Mouse (Mus musculus): ENCODE measurements around the gene Ocm. TPM values are rescaled to one million over a fixed set of nuclear protein-coding genes. Genes with fewer than 3 reads are reported as not detected.
"Not testable (repeated sequence)": the region's sequence is repeated elsewhere in the genome, so short reads cannot be mapped to it uniquely, and the experiment has no call there.

Gene Ocm
- polyA plus RNA-seq, 1 experiment, result not detected

DNA sequence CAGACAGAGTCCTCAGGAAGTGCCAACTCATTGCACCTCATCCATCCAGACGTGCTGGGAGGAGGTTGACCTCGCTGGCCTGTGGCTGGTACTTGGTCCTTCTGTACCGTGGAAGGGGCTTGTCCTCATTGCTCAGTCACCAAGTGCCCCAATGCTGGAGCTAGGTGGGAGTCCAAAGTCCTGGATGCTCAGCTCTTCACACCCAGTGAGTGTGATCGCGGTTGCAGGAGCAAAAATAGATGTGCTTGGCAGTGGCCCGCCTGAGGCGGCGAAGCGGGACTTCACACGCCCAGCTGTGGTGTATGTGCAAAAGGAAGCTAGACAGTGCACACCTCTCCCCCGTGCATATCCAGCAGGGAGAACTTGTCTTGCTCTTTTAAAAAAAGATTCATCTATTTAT is 16.7 kb upstream of the Ocm start:
- TF ChIP-seq POLR2A (IDR thresholded peaks at IDR 0.05; ENCODE audit: borderline replicate concordance, low read depth, low read length) (no peak), CTCF (IDR thresholded peaks at IDR 0.05; ENCODE audit: low read depth, low read length) (no peak)
- Histone ChIP-seq H3K27ac (ENCODE audit: insufficient read depth, low read depth, low read length) (no peak overlapping the region), H3K4me3 (ENCODE audit: insufficient read depth, low read length) (no peak overlapping the region), H3K4me1 (ENCODE audit: control insufficient read depth, insufficient read depth, low read length) (no peaks in the 10 kb centered on the region)

DNA sequence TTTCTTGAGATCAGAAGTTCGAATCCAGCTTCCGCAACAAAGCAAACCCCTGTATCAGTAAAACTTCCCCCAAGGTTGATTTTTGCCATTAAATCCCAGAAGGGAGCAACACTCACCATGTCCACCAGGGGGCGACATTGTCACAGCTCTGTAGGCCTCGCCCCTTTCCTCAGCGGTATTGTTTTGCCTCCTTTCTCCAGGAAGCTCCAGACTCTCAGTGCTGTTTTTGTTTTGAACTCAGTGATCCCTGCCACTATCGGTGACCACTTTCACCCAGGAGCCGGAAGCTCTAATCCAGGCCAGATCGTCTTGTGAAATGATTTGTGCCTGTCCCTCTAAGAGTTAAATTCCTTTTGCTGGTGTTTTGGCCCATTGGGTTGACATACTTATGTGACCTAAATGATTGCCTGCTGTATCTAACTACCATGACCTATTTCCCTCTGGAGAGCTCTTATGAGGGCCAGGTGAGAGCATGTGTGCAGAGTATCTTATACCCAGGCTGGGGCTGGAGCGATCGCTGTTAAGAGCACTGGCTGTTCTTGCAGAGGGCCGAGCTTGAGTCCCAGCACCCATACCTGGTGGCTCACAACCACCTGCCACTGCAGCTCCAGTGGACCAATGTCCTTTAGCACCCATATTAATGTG is 14.4 kb upstream of the Ocm start:
- no peak overlapping the region for H3K4me3 ChIP-seq (ENCODE audit: insufficient read depth, low read length)

DNA sequence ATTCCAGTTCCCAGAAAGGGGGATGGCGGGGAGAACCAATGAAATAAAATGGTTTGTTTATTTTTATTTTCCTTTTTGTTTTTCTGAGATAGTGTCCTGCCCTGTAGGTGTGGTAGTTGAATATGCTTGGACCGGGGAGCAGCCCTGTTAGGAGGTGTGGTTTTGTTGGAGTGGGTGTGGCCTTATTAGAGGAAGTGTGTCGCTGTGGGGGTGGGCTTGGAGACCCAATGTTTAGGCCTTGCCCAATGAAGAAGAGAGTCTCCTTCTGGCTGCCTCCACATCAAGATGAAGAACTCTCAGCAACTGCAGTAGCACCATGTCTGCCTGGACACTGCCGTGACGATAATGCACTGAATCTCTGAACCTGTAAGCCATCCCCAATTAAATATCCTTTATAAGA is 13.4 kb upstream of the Ocm start:
- H3K27ac ChIP-seq (ENCODE audit: insufficient read depth, low read depth, low read length), result no peak overlapping the region
- H3K4me3 ChIP-seq (ENCODE audit: insufficient read depth, low read length), result no peak overlapping the region
- H3K4me1 ChIP-seq (ENCODE audit: control insufficient read depth, insufficient read depth, low read length), result no peaks in the 10 kb centered on the region
- no peak for TF ChIP-seq POLR2A (IDR thresholded peaks at IDR 0.05; ENCODE audit: borderline replicate concordance, low read depth, low read length)
- no peak for TF ChIP-seq CTCF (IDR thresholded peaks at IDR 0.05; ENCODE audit: low read depth, low read length)

More for the DNA sequence above, 14.4 kb upstream of the Ocm start:
- H3K4me1 ChIP-seq (ENCODE audit: control insufficient read depth, insufficient read depth, low read length), result no peaks in the 10 kb centered on the region
- no peak overlapping the region for H3K27ac ChIP-seq (ENCODE audit: insufficient read depth, low read depth, low read length)
- peak; percentile 87 for TF ChIP-seq CTCF (IDR thresholded peaks at IDR 0.05; ENCODE audit: low read depth, low read length)
- TF ChIP-seq POLR2A (IDR thresholded peaks at IDR 0.05; ENCODE audit: borderline replicate concordance, low read depth, low read length), result no peak

DNA sequence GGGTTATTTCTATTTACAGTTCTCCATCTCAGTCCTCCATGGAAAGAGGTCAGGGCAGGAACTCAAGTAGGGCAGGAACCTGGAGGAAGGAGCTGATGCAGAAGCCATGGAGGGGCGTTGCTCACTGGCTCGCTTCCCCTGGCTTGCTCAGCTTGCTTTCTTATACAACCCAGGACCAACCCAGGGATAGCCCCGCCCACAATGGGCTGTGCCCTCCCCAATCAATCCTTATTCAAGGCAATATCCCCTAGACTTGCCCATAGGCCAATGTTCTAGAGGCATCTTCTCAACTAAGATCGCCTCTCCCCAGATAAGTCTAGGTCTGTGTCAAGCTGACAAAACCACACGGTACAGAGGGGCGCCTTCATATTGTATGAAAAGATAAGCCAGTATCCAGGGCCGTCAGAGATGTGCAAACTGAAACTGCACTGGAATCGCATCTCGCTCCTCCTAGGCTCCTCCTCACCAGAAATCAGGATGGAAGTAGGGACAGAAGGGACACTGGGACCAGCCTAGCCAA is 12.7 kb upstream of the Ocm start:
- H3K4me3 ChIP-seq (ENCODE audit: insufficient read depth, low read length), result no peak overlapping the region
- TF ChIP-seq POLR2A (IDR thresholded peaks at IDR 0.05; ENCODE audit: borderline replicate concordance, low read depth, low read length), result no peak
- TF ChIP-seq CTCF (IDR thresholded peaks at IDR 0.05; ENCODE audit: low read depth, low read length), result no peak
- no peak overlapping the region for H3K27ac ChIP-seq (ENCODE audit: insufficient read depth, low read depth, low read length)
- no peaks in the 10 kb centered on the region for H3K4me1 ChIP-seq (ENCODE audit: control insufficient read depth, insufficient read depth, low read length)

DNA sequence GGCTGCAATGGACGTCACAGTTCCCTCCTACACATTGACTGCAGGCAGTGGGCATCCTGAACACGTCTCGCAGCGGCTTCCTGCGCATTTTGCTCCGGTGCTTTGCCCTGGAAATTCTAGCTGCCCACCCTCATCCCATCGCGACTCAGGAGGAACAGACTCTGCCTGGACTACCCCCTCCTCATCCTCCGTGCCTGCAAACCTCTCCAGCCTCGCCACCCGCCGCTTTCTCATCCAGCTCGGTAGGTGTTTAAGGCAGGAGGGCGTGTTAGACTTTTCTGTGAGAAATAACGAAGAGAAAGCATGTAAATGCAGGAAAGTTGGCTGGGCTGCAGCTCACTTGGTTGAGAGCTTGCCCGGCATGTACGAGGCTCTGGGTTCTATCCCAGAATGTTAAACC is 10.5 kb upstream of the Ocm start:
- no peak overlapping the region for H3K4me3 ChIP-seq (ENCODE audit: insufficient read depth, low read length)
- H3K27ac ChIP-seq (ENCODE audit: insufficient read depth, low read depth, low read length), result no peak overlapping the region
- no peak for TF ChIP-seq POLR2A (IDR thresholded peaks at IDR 0.05; ENCODE audit: borderline replicate concordance, low read depth, low read length)
- no peak for TF ChIP-seq CTCF (IDR thresholded peaks at IDR 0.05; ENCODE audit: low read depth, low read length)
- no peaks in the 10 kb centered on the region for H3K4me1 ChIP-seq (ENCODE audit: control insufficient read depth, insufficient read depth, low read length)

DNA sequence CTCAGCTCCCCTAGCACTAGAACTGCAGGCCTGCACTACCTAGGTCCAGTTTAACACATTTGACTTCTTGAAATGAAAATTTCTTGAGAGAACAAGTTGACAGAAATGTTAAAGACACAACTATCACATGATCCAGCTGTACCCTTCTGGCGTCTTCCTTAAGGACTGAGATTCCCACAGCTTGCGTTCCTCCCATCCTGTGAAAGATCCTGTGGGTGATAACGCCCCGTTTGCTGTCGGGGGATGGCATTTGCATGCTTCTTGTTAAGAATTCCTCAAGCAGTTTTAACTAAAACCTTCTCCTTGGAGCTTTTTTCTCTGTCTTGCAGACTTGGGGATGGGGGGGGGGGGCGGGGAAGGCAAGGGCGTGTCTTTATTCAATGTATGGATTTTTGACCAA is 8.1 kb upstream of the Ocm start:
- H3K27ac ChIP-seq (ENCODE audit: insufficient read depth, low read depth, low read length), result no peak overlapping the region
- H3K4me1 ChIP-seq (ENCODE audit: control insufficient read depth, insufficient read depth, low read length), result no peaks in the 10 kb centered on the region
- TF ChIP-seq POLR2A (IDR thresholded peaks at IDR 0.05; ENCODE audit: borderline replicate concordance, low read depth, low read length) (no peak), CTCF (IDR thresholded peaks at IDR 0.05; ENCODE audit: low read depth, low read length) (no peak)
- H3K4me3 ChIP-seq (ENCODE audit: insufficient read depth, low read length), result no peak overlapping the region

DNA sequence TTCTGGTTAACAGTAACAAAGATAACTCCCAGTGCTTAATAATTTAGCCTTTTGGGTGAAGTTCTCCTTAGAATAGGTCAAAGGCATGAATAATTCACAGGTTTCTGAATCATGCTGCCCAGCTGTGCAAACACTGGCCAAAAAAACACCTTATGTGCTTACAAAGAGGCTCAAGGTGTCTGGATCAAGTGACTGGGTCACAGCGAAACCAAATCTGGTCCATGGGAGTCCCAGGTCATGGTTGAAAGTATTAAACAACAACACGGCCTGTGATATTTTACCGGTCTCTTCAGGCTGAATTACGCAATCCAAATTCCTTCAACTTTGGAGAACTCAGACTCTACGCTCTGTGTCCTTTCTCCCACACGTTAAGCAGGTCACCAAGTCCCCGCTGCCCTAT is 6.0 kb upstream of the Ocm start:
- Histone ChIP-seq H3K4me3 (ENCODE audit: insufficient read depth, low read length) (no peak overlapping the region), H3K4me1 (ENCODE audit: control insufficient read depth, insufficient read depth, low read length) (no peaks in the 10 kb centered on the region), H3K27ac (ENCODE audit: insufficient read depth, low read depth, low read length) (no peak overlapping the region)
- TF ChIP-seq POLR2A (IDR thresholded peaks at IDR 0.05; ENCODE audit: borderline replicate concordance, low read depth, low read length) (no peak), CTCF (IDR thresholded peaks at IDR 0.05; ENCODE audit: low read depth, low read length) (no peak)

DNA sequence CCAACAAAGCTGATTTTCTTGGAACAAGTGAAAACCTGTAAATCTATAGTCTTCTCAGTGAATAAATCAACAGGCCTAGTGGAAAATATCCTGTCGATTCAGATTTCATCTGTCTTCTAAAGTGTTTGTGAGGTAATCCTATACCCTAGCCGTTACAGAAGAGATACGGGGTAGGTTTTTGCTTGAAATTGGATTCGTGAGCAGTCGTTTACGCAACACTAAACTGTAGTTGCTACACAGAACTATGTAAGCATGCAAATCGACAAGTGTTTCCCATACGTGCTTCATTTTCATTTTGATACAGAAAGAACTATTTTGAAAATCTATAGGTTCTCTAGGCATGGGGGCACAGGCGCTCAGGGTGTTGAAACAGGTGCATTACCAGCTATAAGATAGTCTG is 10.6 kb downstream of the Ocm start:
- TF ChIP-seq POLR2A (IDR thresholded peaks at IDR 0.05; ENCODE audit: borderline replicate concordance, low read depth, low read length) (no peak), CTCF (IDR thresholded peaks at IDR 0.05; ENCODE audit: low read depth, low read length) (no peak)
- no peak overlapping the region for H3K4me3 ChIP-seq (ENCODE audit: insufficient read depth, low read length)
- H3K4me1 ChIP-seq (ENCODE audit: control insufficient read depth, insufficient read depth, low read length), result peaks cover 10% of the 10 kb centered on the region
- no peak overlapping the region for H3K27ac ChIP-seq (ENCODE audit: insufficient read depth, low read depth, low read length)

DNA sequence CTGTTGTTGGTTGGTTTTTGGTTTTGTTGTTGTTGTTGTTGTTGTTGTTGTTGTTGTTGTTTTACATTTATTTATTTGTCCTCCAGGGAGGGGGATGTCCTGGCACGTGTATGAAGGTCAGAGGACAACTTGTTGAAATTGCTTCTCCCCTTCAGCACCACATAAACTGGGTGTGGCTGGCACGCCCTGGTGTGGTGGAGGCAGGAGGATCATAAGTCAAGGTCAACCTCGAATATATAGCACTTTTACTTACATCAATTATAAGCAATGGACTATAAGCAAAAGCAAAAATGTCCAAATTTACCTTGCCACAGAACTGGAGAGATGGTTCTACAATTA is 11.2 kb downstream of the Ocm start:
- H3K27ac ChIP-seq (ENCODE audit: insufficient read depth, low read depth, low read length), result no peak overlapping the region
- H3K4me1 ChIP-seq (ENCODE audit: control insufficient read depth, insufficient read depth, low read length), result peaks cover 10% of the 10 kb centered on the region
- no peak for TF ChIP-seq CTCF (IDR thresholded peaks at IDR 0.05; ENCODE audit: low read depth, low read length)
- TF ChIP-seq POLR2A (IDR thresholded peaks at IDR 0.05; ENCODE audit: borderline replicate concordance, low read depth, low read length), result no peak
- peak overlapping the region; percentile 89 for H3K4me3 ChIP-seq (ENCODE audit: insufficient read depth, low read length)

DNA sequence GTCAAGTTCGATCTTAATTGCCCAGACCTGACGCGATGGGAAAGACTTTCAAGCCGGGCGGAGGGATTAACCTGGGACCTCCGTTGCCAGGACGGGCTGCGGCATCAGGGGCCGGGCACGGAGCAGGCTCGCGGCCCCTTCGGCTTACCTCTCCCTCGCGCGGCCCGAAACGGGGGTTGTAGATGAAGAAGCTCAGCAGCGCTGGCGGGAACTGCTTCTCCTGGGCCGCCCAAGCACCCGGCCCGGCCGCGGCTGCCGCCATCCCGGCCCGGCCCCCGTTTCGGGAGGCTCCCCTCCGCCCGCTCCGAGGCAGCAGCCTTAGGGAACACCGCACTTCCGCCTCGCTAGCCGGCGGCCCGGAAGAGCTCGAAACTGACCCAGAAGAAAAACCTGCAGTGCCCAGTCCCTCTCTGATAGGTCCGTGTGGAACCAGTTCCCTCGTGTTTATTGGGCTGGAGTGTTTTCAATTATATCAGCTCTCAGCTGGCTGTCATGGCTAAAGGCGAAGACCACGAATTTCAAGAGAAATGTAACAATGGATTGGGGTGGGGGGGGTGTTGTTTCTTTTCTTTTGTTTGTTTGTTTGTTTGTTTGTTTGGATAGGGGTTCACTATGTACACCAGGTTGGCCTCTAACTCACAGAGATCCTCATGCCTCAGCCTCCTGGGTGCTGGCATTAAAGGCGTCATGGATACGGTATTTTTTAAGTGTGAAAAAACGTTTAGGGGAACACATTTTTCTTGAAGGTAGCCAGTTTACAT is 11.7 kb downstream of the Ocm start, which contains the start of gene Ccz1:
Gene Ccz1, minus strand, starts transcription at position 327 of the 761 bp plus-strand sequence.
- Histone ChIP-seq H3K27ac (ENCODE audit: insufficient read depth, low read depth, low read length) (peak within 1 kb of the TSS; percentile 65), H3K4me1 (ENCODE audit: control insufficient read depth, insufficient read depth, low read length) (peaks cover 10% of the 10 kb centered on the region), H3K4me3 (ENCODE audit: insufficient read depth, low read length) (peak within 1 kb of the TSS; percentile 89)
- TF ChIP-seq CTCF (IDR thresholded peaks at IDR 0.05; ENCODE audit: low read depth, low read length), result no peak
- no peak for TF ChIP-seq POLR2A (IDR thresholded peaks at IDR 0.05; ENCODE audit: borderline replicate concordance, low read depth, low read length)

DNA sequence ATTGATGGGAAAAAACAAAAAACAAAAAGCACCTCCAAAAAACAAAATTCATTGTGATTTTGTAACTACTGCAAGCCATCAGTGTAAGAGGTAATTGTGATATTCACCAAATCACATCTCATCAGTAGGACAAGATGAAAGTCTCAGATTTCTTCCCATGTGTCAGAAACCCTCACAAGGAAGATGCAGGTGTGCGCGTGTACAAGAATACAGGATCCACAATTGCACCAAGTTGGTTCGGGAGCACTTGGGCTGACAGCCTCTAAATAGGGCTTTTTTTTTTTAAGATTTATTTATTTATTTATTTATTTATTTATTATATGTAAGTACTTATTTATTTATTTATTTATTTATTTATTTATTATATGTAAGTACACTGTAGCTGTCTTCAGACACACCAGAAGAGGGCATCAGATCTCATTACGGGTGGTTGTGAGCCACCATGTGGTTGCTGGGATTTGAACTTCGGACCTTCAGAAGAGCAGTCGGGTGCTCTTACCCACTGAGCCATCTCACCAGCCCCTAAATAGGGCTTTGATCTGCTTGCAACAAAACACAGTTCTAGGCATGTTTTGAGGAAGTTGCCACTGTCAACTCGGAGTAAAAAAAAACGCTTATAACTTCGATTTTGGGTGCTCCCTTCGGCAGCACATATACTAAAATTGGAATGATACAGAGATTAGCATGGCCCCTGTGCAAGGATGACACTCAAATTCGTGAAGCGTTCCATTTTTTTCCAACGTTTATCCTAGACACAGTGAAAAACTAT is 12.9 kb downstream of the Ocm start:
- peak overlapping the region; percentile 55 for H3K27ac ChIP-seq (ENCODE audit: insufficient read depth, low read depth, low read length)
- H3K4me1 ChIP-seq (ENCODE audit: control insufficient read depth, insufficient read depth, low read length), result not testable (repeated sequence)
- H3K4me3 ChIP-seq (ENCODE audit: insufficient read depth, low read length), result peak overlapping the region; percentile 89
